Mouse (Mus musculus): ENCODE measurements at regions not wholly inside any gene's neighbourhood (a gene's known extent, or its start where the extent isn't known, plus 50 kb on each side); places are given as distances from the start of the nearest gene placed in this dataset.

- Histone ChIP-seq H3K4me3 (ENCODE audit: low read depth, low read length) (no peak overlapping the region), H3K9ac (ENCODE audit: low read depth, poor library complexity, severe bottlenecking) (no peak overlapping the region), H3K9me3 (replicated peaks; ENCODE audit: control insufficient read depth, insufficient read depth, low read length, poor library complexity, severe bottlenecking) (no peaks in the 10 kb centered on the region), H3K4me1 (ENCODE audit: control insufficient read depth, insufficient read depth, low read length) (no peaks in the 10 kb centered on the region), H3K27ac (ENCODE audit: insufficient read depth, low read length) (no peak overlapping the region), H3K27me3 (ENCODE audit: control insufficient read depth, insufficient read depth, low read length, poor library complexity, severe bottlenecking) (no peaks in the 10 kb centered on the region), H3K36me3 (ENCODE audit: control insufficient read depth, insufficient read depth, low read length, poor library complexity, severe bottlenecking) (no peaks in the 10 kb centered on the region)
- TF ChIP-seq EP300 (IDR thresholded peaks at IDR 0.05; ENCODE audit: insufficient read depth, low read depth, low read length) (no peak), POLR2A (IDR thresholded peaks at IDR 0.05; ENCODE audit: insufficient read depth, low read length) (no peak), CTCF (IDR thresholded peaks at IDR 0.05; ENCODE audit: low read depth, low read length) (no peak)
Measured at GRCm38 (mm10) chr6:94867952-94868351, 168.0 kb upstream of the Lrig1 start.

DNA sequence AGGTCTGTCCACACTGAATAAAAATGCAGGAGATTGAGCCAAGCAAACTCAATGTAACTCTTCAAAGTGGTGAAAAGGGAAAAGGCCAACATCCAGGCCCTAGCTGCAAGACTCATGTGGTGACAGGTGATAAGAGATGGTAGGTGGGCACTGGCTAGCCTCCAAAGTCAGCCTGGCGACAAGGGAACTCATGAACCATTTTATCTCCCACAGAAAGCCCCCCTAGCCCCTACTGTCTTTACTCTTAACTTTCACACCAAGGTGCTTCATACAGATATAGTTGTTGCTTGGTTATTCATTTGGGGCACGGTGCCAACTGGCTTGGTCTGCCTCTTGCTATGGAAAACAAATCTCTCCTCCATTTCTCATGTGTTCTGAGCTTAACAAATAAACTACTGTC lies 165.5 kb upstream of the Lrig1 start:
- Histone ChIP-seq H3K27me3 (ENCODE audit: control insufficient read depth, insufficient read depth, low read length, poor library complexity, severe bottlenecking) (no peaks in the 10 kb centered on the region), H3K27ac (ENCODE audit: insufficient read depth, low read length) (no peak overlapping the region), H3K4me3 (ENCODE audit: low read depth, low read length) (no peak overlapping the region), H3K4me1 (ENCODE audit: control insufficient read depth, insufficient read depth, low read length) (no peaks in the 10 kb centered on the region), H3K36me3 (ENCODE audit: control insufficient read depth, insufficient read depth, low read length, poor library complexity, severe bottlenecking) (no peaks in the 10 kb centered on the region), H3K9ac (ENCODE audit: low read depth, poor library complexity, severe bottlenecking) (no peak overlapping the region), H3K9me3 (replicated peaks; ENCODE audit: control insufficient read depth, insufficient read depth, low read length, poor library complexity, severe bottlenecking) (no peaks in the 10 kb centered on the region)
- TF ChIP-seq EP300 (IDR thresholded peaks at IDR 0.05; ENCODE audit: insufficient read depth, low read depth, low read length) = no peak
- no peak for TF ChIP-seq POLR2A (IDR thresholded peaks at IDR 0.05; ENCODE audit: insufficient read depth, low read length)
- TF ChIP-seq CTCF (IDR thresholded peaks at IDR 0.05; ENCODE audit: low read depth, low read length) = no peak

GRCm38 (mm10) chr6:94858121-94858621 lies 158.2 kb upstream of the Lrig1 start:
- H3K27ac ChIP-seq (ENCODE audit: insufficient read depth, low read length) = no peak overlapping the region
- no peaks in the 10 kb centered on the region for H3K36me3 ChIP-seq (ENCODE audit: control insufficient read depth, insufficient read depth, low read length, poor library complexity, severe bottlenecking)
- no peaks in the 10 kb centered on the region for H3K9me3 ChIP-seq (replicated peaks; ENCODE audit: control insufficient read depth, insufficient read depth, low read length, poor library complexity, severe bottlenecking)
- H3K27me3 ChIP-seq (ENCODE audit: control insufficient read depth, insufficient read depth, low read length, poor library complexity, severe bottlenecking) = no peaks in the 10 kb centered on the region
- H3K9ac ChIP-seq (ENCODE audit: low read depth, poor library complexity, severe bottlenecking) = no peak overlapping the region
- no peak overlapping the region for H3K4me3 ChIP-seq (ENCODE audit: low read depth, low read length)
- H3K4me1 ChIP-seq (ENCODE audit: control insufficient read depth, insufficient read depth, low read length) = no peaks in the 10 kb centered on the region
- TF ChIP-seq CTCF (IDR thresholded peaks at IDR 0.05; ENCODE audit: low read depth, low read length) (no peak), EP300 (IDR thresholded peaks at IDR 0.05; ENCODE audit: insufficient read depth, low read depth, low read length) (no peak), POLR2A (IDR thresholded peaks at IDR 0.05; ENCODE audit: insufficient read depth, low read length) (no peak)

DNA sequence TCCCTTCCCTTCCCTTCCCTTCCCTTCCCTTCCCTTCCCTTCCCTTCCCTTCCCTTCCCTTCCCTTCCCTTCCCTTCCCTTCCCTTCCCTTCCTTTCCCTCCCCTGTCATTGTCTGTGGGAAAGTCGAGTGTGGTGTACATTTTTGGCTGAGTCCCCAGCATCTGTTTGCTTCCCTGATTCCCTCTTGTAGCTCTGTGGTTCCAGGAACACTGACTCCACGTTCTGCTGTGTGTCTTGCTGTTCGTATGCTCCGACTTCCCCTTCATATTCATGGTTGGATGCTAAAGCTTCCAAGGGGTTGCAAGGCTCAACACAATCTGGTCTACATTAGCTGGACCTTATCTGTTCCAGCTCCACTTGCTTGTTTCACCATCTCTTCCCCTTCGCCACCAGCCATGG lies 150.2 kb upstream of the Lrig1 start:
- H3K9ac ChIP-seq (ENCODE audit: low read depth, poor library complexity, severe bottlenecking) = no peak overlapping the region
- H3K36me3 ChIP-seq (ENCODE audit: control insufficient read depth, insufficient read depth, low read length, poor library complexity, severe bottlenecking) = no peaks in the 10 kb centered on the region
- TF ChIP-seq EP300 (IDR thresholded peaks at IDR 0.05; ENCODE audit: insufficient read depth, low read depth, low read length) (no peak), CTCF (IDR thresholded peaks at IDR 0.05; ENCODE audit: low read depth, low read length) (no peak), POLR2A (IDR thresholded peaks at IDR 0.05; ENCODE audit: insufficient read depth, low read length) (no peak)
- H3K4me1 ChIP-seq (ENCODE audit: control insufficient read depth, insufficient read depth, low read length) = no peaks in the 10 kb centered on the region
- no peak overlapping the region for H3K4me3 ChIP-seq (ENCODE audit: low read depth, low read length)
- no peak overlapping the region for H3K27ac ChIP-seq (ENCODE audit: insufficient read depth, low read length)
- no peaks in the 10 kb centered on the region for H3K27me3 ChIP-seq (ENCODE audit: control insufficient read depth, insufficient read depth, low read length, poor library complexity, severe bottlenecking)
- no peaks in the 10 kb centered on the region for H3K9me3 ChIP-seq (replicated peaks; ENCODE audit: control insufficient read depth, insufficient read depth, low read length, poor library complexity, severe bottlenecking)

DNA sequence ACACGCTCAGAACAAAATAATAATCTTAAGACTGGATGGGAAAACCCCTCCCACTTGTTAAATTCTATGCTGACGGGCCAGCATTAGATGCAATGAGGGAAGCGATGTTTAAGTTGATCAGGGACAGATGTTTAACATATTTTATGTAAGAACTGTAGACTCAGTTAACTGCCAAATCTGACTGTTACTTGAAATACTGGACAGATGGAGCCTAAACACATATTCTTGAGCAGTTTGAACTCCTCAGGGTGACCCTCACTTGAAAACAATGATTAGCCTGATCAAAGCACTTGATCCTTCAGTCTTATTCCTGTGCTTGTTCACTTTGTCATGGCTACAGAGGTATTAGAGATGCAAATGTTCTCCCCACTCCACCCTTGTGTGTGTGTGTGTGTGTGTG lies 149.6 kb upstream of the Lrig1 start:
- no peaks in the 10 kb centered on the region for H3K27me3 ChIP-seq (ENCODE audit: control insufficient read depth, insufficient read depth, low read length, poor library complexity, severe bottlenecking)
- no peaks in the 10 kb centered on the region for H3K9me3 ChIP-seq (replicated peaks; ENCODE audit: control insufficient read depth, insufficient read depth, low read length, poor library complexity, severe bottlenecking)

DNA sequence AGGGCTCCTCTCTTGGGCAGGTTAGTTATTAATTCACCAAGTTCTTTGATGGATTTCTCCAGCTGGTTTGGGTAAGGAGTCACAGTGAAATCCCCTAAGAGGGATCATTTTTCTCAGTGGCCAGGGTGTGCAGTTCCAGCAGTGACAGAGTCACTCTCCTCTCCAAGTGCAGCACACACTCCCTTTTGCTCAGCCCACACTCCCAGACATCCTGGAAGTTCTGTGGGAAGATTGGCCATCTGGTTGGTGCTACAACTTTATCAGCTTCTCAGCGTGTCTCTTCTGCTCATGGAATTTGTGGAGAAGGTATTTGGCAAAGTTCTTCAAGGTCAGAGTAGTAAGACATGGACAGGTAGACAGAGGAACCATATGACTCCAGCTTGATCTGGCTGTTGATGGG lies 148.5 kb upstream of the Lrig1 start:
- Histone ChIP-seq H3K9ac (ENCODE audit: low read depth, poor library complexity, severe bottlenecking) (no peak overlapping the region), H3K27ac (ENCODE audit: insufficient read depth, low read length) (no peak overlapping the region), H3K4me3 (ENCODE audit: low read depth, low read length) (no peak overlapping the region), H3K27me3 (ENCODE audit: control insufficient read depth, insufficient read depth, low read length, poor library complexity, severe bottlenecking) (no peaks in the 10 kb centered on the region), H3K36me3 (ENCODE audit: control insufficient read depth, insufficient read depth, low read length, poor library complexity, severe bottlenecking) (no peaks in the 10 kb centered on the region), H3K9me3 (replicated peaks; ENCODE audit: control insufficient read depth, insufficient read depth, low read length, poor library complexity, severe bottlenecking) (no peaks in the 10 kb centered on the region), H3K4me1 (ENCODE audit: control insufficient read depth, insufficient read depth, low read length) (no peaks in the 10 kb centered on the region)
- TF ChIP-seq EP300 (IDR thresholded peaks at IDR 0.05; ENCODE audit: insufficient read depth, low read depth, low read length) = no peak
- no peak for TF ChIP-seq CTCF (IDR thresholded peaks at IDR 0.05; ENCODE audit: low read depth, low read length)
- no peak for TF ChIP-seq POLR2A (IDR thresholded peaks at IDR 0.05; ENCODE audit: insufficient read depth, low read length)

More for the DNA sequence above, 149.6 kb upstream of the Lrig1 start:
- H3K9ac ChIP-seq (ENCODE audit: low read depth, poor library complexity, severe bottlenecking) = no peak overlapping the region
- no peak overlapping the region for H3K27ac ChIP-seq (ENCODE audit: insufficient read depth, low read length)
- H3K4me3 ChIP-seq (ENCODE audit: low read depth, low read length) = no peak overlapping the region
- TF ChIP-seq CTCF (IDR thresholded peaks at IDR 0.05; ENCODE audit: low read depth, low read length) = no peak
- TF ChIP-seq POLR2A (IDR thresholded peaks at IDR 0.05; ENCODE audit: insufficient read depth, low read length) = no peak
- TF ChIP-seq EP300 (IDR thresholded peaks at IDR 0.05; ENCODE audit: insufficient read depth, low read depth, low read length) = no peak
- H3K4me1 ChIP-seq (ENCODE audit: control insufficient read depth, insufficient read depth, low read length) = no peaks in the 10 kb centered on the region
- H3K36me3 ChIP-seq (ENCODE audit: control insufficient read depth, insufficient read depth, low read length, poor library complexity, severe bottlenecking) = no peaks in the 10 kb centered on the region

All from ES-Bruce4 (cell line).